Mouse (Mus musculus): Measurements from ENCODE around the gene Trabd2b. TPM values are rescaled to one million over a fixed set of nuclear protein-coding genes. Genes with fewer than 3 reads are reported as not detected.

Trabd2b gene
- polyA plus RNA-seq, 1 experiment from 2014 or later: 0.32 TPM

DNA sequence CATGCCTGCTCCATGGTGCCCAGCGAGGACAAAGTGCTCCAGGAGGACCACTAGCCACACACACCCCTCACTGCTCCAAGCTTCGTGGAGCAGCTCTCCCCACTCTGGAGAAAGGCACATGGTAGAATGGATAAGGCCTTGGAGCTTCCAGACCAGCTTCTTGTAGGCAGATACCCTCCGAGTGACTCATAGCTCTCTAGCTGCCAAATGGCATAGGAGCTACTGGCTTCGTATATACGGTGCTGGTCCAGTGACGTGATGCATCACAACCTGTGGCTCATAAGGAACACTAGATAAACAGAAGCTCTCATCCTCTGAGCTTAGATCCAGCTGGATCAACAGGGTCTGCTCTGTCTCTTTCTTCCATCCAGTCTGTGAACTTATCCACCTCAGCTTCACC is 244.0 kb downstream of the Trabd2b start:
- WGBS: 90% methylated on average over 6 of the region's 6 CpGs

GRCm38 (mm10) chr4:114651007-114651406 is 244.5 kb downstream of the Trabd2b start:
- Histone ChIP-seq H3K36me3 (no peaks in the 10 kb centered on the region), H3K4me3 (no peak overlapping the region), H3K27me3 (peaks cover 22% of the 10 kb centered on the region), H3K4me2 (replicated peaks) (no peak overlapping the region), H3K9me3 (no peaks in the 10 kb centered on the region), H3K9ac (replicated peaks) (no peak overlapping the region), H3K27ac (replicated peaks) (no peak overlapping the region), H3K4me1 (peaks cover 11% of the 10 kb centered on the region)
- no peak for ATAC-seq (replicated peaks)
- WGBS: 61% methylated on average over 3 of the region's 3 CpGs

More for the DNA sequence above, 244.0 kb downstream of the Trabd2b start:
- ATAC-seq (replicated peaks): no peak
- Histone ChIP-seq H3K4me1 (peaks cover 11% of the 10 kb centered on the region), H3K27ac (replicated peaks) (no peak overlapping the region), H3K27me3 (peaks cover 22% of the 10 kb centered on the region), H3K36me3 (no peaks in the 10 kb centered on the region), H3K4me3 (no peak overlapping the region), H3K4me2 (replicated peaks) (no peak overlapping the region), H3K9me3 (no peaks in the 10 kb centered on the region), H3K9ac (replicated peaks) (no peak overlapping the region)

GRCm38 (mm10) chr4:114651606-114652005 is 245.1 kb downstream of the Trabd2b start:
- no peak overlapping the region for H3K27ac ChIP-seq (replicated peaks)
- H3K27me3 ChIP-seq: peaks cover 22% of the 10 kb centered on the region
- H3K36me3 ChIP-seq: no peaks in the 10 kb centered on the region
- H3K4me2 ChIP-seq (replicated peaks): no peak overlapping the region
- no peaks in the 10 kb centered on the region for H3K9me3 ChIP-seq
- peaks cover 11% of the 10 kb centered on the region for H3K4me1 ChIP-seq
- 69% methylated on average over 5 of the region's 5 CpGs for WGBS
- no peak overlapping the region for H3K4me3 ChIP-seq
- no peak overlapping the region for H3K9ac ChIP-seq (replicated peaks)
- no peak for ATAC-seq (replicated peaks)

DNA sequence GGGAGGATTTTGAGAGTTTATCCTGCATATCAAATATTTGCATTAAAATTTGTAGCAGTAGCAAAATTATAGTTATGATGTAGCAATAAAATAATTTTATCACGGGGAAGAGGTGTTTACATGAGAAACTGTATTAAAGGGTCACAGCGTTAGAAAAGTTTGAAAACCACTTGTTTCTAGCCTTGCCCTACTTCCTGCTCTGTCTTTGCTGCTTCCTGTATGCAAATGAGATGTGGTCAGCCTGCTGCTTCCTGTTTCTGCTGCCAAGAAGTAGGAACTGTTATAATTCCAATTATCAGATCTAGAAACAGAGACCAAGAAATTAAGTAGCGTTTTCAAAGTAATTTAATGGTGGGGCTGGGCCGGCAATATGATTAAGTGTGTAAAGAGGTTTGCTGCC is 245.9 kb downstream of the Trabd2b start:
- no peak overlapping the region for H3K4me3 ChIP-seq

DNA sequence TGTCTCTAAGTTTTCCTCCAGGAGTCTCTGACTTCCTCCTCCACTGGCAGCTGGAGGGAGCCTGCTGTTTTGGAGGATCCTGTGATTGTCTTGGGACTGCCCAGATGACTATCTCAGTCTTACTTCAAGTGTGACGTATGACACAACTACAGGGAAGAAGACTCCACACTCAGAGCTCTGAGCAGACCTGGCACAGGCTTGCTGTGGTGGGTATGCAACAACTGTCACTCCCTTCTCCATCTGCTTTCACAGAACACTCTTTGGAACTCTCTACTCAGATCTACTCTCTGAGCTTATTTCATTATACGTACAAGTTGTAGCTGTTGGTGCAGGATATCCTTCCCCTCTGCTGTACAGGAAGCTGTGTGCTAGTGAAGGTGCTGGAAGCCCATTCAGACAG is 251.4 kb downstream of the Trabd2b start:
- H3K4me3 ChIP-seq: no peak overlapping the region
- H3K4me1 ChIP-seq: no peaks in the 10 kb centered on the region
- peaks cover 4% of the 10 kb centered on the region; the same call in 1 of the 2 replicates for H3K27me3 ChIP-seq
- H3K9ac ChIP-seq (replicated peaks): no peak overlapping the region
- no peak; the same call in 1 of the 2 replicates for ATAC-seq (replicated peaks)
- no peak overlapping the region for H3K4me2 ChIP-seq (replicated peaks)
- 71% methylated on average over 2 of the region's 2 CpGs for WGBS
- H3K27ac ChIP-seq (replicated peaks): no peak overlapping the region
- no peaks in the 10 kb centered on the region for H3K36me3 ChIP-seq
- no peaks in the 10 kb centered on the region for H3K9me3 ChIP-seq

More for the DNA sequence above, 245.9 kb downstream of the Trabd2b start:
- H3K9me3 ChIP-seq: no peaks in the 10 kb centered on the region
- H3K27ac ChIP-seq (replicated peaks): no peak overlapping the region
- WGBS: 91% methylated on average over 4 of the region's 4 CpGs
- H3K4me1 ChIP-seq: peaks cover 11% of the 10 kb centered on the region
- ATAC-seq (replicated peaks): no peak
- no peak overlapping the region for H3K9ac ChIP-seq (replicated peaks)
- H3K4me2 ChIP-seq (replicated peaks): no peak overlapping the region
- H3K27me3 ChIP-seq: peaks cover 17% of the 10 kb centered on the region
- H3K36me3 ChIP-seq: no peaks in the 10 kb centered on the region

DNA sequence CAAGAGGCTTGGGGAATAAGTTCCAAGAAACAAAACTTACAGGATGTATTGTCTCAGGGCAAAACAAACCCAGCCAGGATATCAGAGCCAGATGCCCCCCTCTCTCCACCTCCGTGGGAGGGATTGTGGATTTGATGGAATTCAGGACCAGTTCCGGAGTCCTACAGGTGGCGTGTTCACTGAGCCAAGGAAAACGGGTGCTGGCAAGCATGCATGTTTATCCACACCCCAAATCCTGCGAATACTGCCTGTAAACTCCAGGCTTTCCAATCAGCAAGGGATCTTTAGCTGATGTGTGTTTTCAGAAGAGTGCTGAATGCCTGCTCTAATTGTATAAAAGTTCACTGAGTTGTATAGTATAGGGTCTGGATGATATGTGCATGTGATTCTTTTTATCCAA is 253.4 kb downstream of the Trabd2b start:
- H3K36me3 ChIP-seq: no peaks in the 10 kb centered on the region
- H3K9me3 ChIP-seq: no peaks in the 10 kb centered on the region
- 46% methylated on average over 5 of the region's 5 CpGs for WGBS
- H3K9ac ChIP-seq (replicated peaks): no peak overlapping the region
- no peak overlapping the region for H3K4me2 ChIP-seq (replicated peaks)
- H3K4me1 ChIP-seq: no peaks in the 10 kb centered on the region
- ATAC-seq (replicated peaks): no peak
- no peak overlapping the region for H3K27ac ChIP-seq (replicated peaks)
- H3K27me3 ChIP-seq: peaks cover 20% of the 10 kb centered on the region
- no peak overlapping the region for H3K4me3 ChIP-seq

DNA sequence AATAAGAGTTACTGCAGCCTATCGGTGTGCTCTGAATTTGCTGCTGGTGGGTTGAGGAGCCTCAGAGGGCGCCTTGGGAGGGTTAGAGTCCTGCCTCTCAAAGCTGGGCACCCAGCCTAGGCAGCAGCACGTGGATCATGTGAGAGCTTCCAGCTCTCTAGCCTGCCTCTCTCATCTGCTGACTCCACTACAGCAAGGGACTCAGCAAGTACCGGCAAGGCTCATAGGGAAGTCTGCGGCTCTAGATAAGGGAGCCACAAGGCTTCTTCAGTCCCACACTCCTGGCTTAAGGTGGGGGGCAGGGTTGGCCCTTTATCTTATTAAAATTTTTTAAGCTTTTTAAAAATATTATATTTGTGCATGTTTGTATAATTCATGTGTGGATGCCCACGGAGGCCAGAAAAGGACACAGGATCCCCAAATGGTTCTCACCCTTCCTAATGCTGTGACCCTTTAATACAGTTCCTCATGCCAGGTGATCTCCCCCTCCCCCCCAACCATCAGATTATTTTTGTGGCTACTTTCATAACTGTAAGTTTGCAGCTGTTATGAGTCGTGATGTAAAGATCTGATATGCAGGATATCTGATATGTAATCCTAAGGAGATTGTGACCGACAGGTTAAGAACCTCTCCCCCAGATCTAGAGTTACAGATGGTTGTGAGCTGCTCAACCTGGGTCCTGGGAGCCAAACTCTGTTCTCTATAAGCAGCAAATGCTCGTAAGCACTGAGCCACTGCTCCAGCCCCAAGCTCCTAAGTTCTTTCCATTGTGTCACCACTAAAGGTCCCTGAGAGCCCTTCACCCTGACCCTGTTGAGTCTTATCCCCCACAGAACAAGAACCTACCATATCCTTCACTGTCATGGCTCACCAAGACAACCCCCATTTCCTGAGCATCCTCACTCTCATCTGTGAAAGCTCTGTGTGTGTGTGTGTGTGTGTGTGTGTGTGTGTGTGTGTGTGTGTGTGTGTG is 257.8 kb downstream of the Trabd2b start:
- WGBS: 78% methylated on average over 9 of the region's 9 CpGs
- ATAC-seq (replicated peaks): no peak
- no peak overlapping the region for H3K27ac ChIP-seq (replicated peaks)
- H3K36me3 ChIP-seq: no peaks in the 10 kb centered on the region
- peaks cover 14% of the 10 kb centered on the region for H3K4me1 ChIP-seq
- H3K4me3 ChIP-seq: no peak overlapping the region
- H3K9ac ChIP-seq (replicated peaks): no peak overlapping the region
- peaks cover 60% of the 10 kb centered on the region for H3K27me3 ChIP-seq
- no peak overlapping the region for H3K4me2 ChIP-seq (replicated peaks)
- H3K9me3 ChIP-seq: no peaks in the 10 kb centered on the region

Other genes with a start within 250 kb of the Trabd2b start
- gene Skint11, start 243.3 kb upstream of the Trabd2b start, polyA plus RNA-seq (2015; fragmentation: Nextera tagmentation; extraction: Ambion mirVana): not detected in 2 replicates

Measured in forebrain, embryonic 15.5 days (tissue).